1 mouse cellular context compared by ENCODE assay signal in genomic region chr11:4138964-4139363, GRCm38 (mm10).
TF ChIP-seq lines count a peak whose summit lies in the region.

No protein-coding gene starts in this region.

TF ChIP-seq in CH12.LX, 34 proteins besides CTCF, POLR2A, EP300 and RAD21 (continued from another document):
- no peak for TF ChIP-seq GABPA (IDR thresholded peaks at IDR 0.05; ENCODE audit: insufficient replicate concordance, low read depth, low read length)
- TF ChIP-seq PAX5 (IDR thresholded peaks at IDR 0.05; ENCODE audit: low read length): no peak
- no peak for TF ChIP-seq USF1 (IDR thresholded peaks at IDR 0.05; ENCODE audit: low read depth, low read length)
- peak; percentile 51; the same call in 1 of the 2 replicates for TF ChIP-seq MXI1 (IDR thresholded peaks at IDR 0.05; ENCODE audit: low read depth, low read length)
- TF ChIP-seq MAZ (IDR thresholded peaks at IDR 0.05; ENCODE audit: low read depth, low read length): 0 out of 2 replicates have a peak, but pooled peaks have one; percentile 37
- 0 out of 2 replicates have a peak, but pooled peaks have one; percentile 12 for TF ChIP-seq MAX (IDR thresholded peaks at IDR 0.05; ENCODE audit: low read length)
- 0 out of 2 replicates have a peak, but pooled peaks have one; percentile 29 for TF ChIP-seq MAFK (IDR thresholded peaks at IDR 0.05; ENCODE audit: insufficient replicate concordance, low read length)
- TF ChIP-seq ZC3H11A (IDR thresholded peaks at IDR 0.05; ENCODE audit: low read depth, low read length): no peak
- 0 out of 2 replicates have a peak, but pooled peaks have one; percentile 22 for TF ChIP-seq SIN3A (IDR thresholded peaks at IDR 0.05; ENCODE audit: low read length)
- no peak; the same call in 1 of the 2 replicates for TF ChIP-seq UBTF (IDR thresholded peaks at IDR 0.05; ENCODE audit: low read depth, low read length)
- TF ChIP-seq NELFE (IDR thresholded peaks at IDR 0.05; ENCODE audit: low read depth, low read length): no peak; the same call in 1 of the 2 replicates
- no peak for TF ChIP-seq POLR2AphosphoS2 (IDR thresholded peaks at IDR 0.05; ENCODE audit: low read depth, low read length)
- TF ChIP-seq USF2 (conservative IDR thresholded peaks at IDR 0.05; ENCODE audit: low read depth, low read length): no peak
